Mouse (Mus musculus) lung, adult 2 months (tissue): Measurements from ENCODE around the gene Gm21915.

Source experiments
- CTCF ChIP-seq: fragments of 200-500 bp; IDR thresholded peaks from 2 replicates; pipeline ENCODE4 v1.5.1; 2011; ENCODE audit warnings: mild to moderate bottlenecking, low read length, control low read depth; ENCODE audit not compliant: insufficient read depth
- POLR2A ChIP-seq: fragments of 200-500 bp; IDR thresholded peaks from 2 replicates; pipeline ENCODE4 v1.6.1; 2011; ENCODE audit warnings: low read depth, mild to moderate bottlenecking, control low read depth, low read length, borderline replicate concordance; ENCODE audit errors: extremely low read depth

DNA sequence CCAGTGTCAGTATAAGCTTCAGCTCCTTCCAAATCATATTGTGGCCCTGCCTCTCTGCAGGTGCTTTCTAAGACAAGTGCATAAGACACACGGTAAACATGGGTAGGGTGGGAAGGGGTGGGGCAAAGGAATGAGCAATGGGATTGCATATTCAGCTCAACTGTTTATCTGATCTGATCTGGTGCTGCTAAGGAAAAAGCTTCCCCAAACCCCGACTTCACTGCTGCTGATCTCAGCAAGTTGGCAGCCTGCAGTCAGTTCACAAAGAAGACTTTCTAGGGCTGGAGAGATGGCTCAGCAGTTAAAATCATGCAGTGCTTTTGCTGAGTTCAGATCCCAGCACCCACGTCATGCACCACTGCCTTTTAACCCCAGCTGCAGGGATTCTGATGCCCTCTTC lies 39.6 kb downstream of the Gm21915 start:
- no peak for TF ChIP-seq CTCF
- TF ChIP-seq POLR2A = no peak
